Mouse (Mus musculus) liver (tissue): ENCODE data around the gene Epb41l4b.

Experiments used
- DNase-seq: peaks from one replicate; pipeline ENCODE4 v3.0.0-alpha.2; 2020; ENCODE audit warnings: mixed read lengths

Gene Epb41l4b

GRCm38 (mm10) chr4:57143026-57143937 lies at the start of gene Epb41l4b:
Gene Epb41l4b (minus strand): TSS chr4:57143437.
- peak; percentile 85 for DNase-seq

GRCm38 (mm10) chr4:57191543-57192283 lies 48.5 kb upstream of the Epb41l4b start:
- no peak for DNase-seq

- DNase-seq: no peak
These were observed 46.6 kb upstream of the Epb41l4b start for GRCm38 (mm10) chr4:57189881-57190280.

DNA sequence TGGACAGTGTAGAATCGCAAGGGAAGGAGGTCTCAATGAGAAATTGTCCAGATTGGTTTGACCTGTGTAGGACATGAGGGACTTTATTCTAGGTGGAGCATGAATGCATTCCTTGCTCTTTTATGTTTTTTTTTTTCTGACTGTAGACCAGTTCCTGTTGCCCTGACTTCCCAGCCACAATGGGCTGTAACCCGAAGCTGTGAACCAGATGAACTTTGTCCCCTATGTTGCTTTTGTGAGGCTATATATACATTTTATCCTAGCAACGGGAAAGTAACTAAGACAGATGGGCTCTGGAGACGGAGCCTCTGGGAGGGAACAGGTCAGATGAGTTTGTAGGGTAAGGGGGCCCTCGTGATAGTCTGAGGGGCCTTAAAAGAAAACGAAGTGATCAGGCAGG lies 42.8 kb upstream of the Epb41l4b start:
- DNase-seq: no peak

DNA sequence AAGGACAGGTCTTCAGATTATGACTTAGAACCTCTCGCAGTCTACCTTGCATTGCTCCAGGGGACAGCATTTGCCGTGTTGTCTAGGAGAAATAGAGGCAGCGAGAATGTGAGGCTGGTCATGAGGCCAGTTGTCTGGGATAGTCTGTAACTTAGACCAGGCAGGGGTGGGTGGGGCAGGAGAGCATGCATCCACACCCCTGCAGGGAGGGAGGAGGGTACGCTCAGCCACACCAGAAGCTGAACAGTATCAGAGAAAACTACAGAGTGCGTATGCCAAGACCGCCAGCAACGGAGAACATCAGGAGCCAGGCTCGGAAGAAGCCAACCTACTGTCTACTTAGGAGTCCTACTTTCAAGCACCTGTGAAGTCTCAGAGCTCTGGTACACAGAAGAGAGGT lies 42.2 kb upstream of the Epb41l4b start:
- no peak for DNase-seq

- no peak for DNase-seq
These were observed 40.3 kb upstream of the Epb41l4b start for GRCm38 (mm10) chr4:57183493-57183892.

DNA sequence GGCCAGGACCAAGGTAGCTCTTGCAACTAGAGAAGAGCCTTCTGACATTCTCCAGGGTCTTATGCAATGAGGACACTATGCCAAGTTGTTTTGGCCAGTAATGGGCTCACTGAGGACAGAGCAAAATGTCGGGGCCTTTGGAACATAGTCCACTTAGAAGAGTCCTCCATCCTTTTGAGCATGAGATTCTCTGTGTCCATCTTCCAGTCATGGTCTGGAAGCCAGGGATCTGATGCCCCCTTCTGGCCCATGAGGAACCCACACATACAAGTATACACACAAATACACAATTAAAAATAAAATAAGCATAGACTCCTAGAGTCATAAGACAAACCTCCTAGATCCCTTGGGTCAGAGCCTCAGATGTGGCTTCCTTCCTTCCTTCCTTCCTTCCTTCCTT lies 38.3 kb upstream of the Epb41l4b start:
- DNase-seq: no peak

DNA sequence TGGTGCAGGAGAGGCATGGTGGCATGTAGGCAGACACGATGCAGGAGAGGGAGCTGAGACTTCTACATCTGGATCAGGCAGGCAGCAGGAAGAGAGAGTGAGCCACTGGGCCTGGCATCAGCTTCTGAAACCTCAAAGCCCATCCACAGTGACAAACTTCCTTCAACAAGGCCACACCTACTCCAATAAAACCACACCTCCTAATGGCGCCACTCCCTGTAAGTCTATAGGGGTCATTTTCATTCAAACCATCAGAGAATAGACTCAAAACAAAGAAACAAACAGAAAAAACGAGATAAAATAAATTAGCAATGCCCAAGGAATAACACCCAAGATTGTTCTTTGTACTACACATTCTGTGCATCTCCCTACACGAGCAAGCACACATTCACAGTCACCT lies 35.6 kb upstream of the Epb41l4b start:
- no peak for DNase-seq

GRCm38 (mm10) chr4:57175329-57175728 lies 32.1 kb upstream of the Epb41l4b start:
- no peak for DNase-seq

- DNase-seq: no peak
These were observed 29.6 kb upstream of the Epb41l4b start for GRCm38 (mm10) chr4:57172861-57173260.

GRCm38 (mm10) chr4:57171817-57172216 lies 28.6 kb upstream of the Epb41l4b start:
- DNase-seq: no peak

DNA sequence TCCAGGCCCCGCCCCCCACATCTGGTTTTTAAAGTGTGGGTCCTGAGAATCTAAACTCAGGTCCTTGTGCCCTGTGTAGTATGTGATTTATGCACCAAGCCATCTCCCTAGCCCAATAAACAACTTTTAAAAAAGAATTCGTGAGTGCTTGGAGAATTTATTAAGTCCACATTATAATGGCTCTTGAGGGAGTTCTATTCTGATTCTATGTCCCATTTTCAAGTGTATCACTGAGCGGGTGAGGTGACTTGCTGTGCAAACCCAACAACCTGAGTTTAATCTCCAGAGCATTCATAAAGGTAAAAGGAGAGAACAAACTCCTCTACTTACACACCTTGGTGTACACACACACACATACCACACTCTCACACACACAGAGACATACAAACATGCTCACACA lies 25.4 kb upstream of the Epb41l4b start:
- no peak for DNase-seq

GRCm38 (mm10) chr4:57168277-57168676 lies 25.0 kb upstream of the Epb41l4b start:
- peak; percentile 30 for DNase-seq

GRCm38 (mm10) chr4:57166922-57167870 lies 24.0 kb upstream of the Epb41l4b start:
- peak; percentile 22 for DNase-seq

DNA sequence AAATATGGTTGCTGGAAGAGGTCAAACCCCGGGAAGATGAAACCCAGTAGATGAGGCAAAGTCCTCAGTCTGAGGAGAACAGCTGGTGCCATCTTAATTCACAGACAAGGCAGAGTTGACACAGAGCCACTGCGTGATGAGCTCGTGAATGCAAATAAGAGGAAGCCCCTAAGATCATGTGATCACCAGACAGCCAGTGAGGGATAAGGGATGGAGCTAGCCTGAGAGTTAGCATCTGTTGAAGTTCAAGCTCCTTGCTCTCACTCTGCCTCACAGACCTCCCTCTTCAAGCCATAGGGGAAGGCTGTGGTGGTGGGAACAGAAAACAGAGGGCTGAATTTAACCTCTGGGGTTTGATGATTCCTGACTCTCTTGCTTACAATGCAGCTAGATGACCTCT lies 22.4 kb upstream of the Epb41l4b start:
- no peak for DNase-seq

DNA sequence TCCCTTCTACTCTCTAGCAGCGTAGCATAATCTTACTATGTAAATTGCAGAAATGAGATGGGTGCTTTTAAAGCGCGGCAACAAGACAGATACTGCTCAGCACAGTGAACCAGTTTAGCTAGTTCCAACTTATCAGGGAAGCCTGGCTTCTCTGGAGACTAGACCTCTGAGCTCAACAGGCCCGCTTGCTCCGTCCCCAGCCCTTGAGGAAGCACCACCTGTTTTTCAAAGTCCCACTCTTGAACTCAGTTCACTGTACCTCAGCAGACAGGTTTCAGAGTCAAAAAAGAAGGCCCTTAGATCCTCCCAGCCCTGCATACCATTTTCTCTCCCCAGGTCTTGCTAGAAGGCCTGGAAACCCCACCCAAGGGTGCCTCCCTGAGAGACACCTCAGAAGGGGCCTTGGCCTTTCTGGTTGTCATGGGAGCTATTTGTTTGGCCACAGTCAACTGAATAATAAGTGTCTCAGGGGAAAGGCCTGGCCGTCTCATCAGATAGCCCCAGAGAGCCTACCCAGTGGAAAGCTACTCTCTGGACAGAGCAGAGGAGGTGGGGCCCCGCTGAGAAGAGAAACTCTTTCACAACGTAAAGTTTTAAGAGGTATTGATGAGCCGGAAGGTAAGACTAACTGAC lies 21.5 kb upstream of the Epb41l4b start:
- no peak for DNase-seq

DNA sequence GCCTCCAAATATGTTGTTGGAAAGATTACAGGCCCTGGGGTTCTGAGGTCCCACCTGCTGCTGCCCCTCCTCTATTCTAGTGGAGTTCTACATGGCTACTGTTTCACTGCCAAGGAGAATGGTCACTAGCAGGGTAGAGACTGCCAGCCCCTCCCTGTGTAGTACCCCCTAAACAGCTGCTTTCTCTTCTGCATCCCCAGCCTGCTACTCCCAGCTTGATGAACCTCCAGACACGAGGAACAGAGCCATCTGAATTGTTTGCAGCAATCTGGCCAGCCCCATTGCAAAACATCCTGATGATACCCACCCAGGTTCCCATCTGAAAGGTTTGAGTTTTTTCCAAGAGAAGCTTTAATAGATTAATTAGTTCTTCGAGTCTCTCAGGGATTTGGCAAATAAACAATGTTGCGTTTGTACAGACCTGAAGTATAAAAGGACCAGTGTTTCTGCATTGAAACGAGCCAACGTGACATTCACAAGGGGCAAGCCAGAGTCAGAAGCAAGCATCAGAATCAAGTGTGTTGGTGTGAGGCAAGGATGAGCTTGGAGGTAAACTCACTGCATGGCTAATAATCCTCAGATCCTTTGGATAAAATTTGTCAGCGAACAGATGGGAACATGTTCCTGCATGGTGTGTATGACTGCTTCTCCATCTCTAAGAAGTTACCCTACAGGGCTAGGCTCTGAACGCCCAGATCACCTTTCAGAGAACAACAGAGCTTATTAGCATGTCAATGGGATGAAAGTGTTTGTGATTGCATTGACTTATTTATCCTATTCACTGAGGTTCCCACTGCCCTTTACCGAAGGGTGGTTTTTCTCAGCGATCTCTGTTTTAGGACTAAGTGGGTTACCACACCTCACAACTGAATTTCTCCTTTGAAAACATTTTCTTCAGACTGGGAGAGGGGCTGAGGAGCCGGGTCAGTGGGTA lies 19.8 kb upstream of the Epb41l4b start:
- DNase-seq: no peak

- no peak for DNase-seq
These were observed 17.3 kb upstream of the Epb41l4b start for GRCm38 (mm10) chr4:57160571-57160970.

- no peak for DNase-seq
These were observed 13.4 kb upstream of the Epb41l4b start for GRCm38 (mm10) chr4:57156549-57157169.

- DNase-seq: no peak
These were observed 10.6 kb upstream of the Epb41l4b start for GRCm38 (mm10) chr4:57153838-57154237.
